Mouse (Mus musculus): ENCODE measurements at regions not wholly inside any gene's neighbourhood (a gene's known extent, or its start where the extent isn't known, plus 50 kb on each side); places are given as distances from the start of the nearest gene placed in this dataset.

GRCm38 (mm10) chr6:67169873-67170673 lies 67.9 kb upstream of the Serbp1 start:
- ATAC-seq (ENCODE audit: low FRiP score, low TSS enrichment) = peak; percentile 82
- Histone ChIP-seq H3K4me3 (ENCODE audit: low read length) (peak overlapping the region; percentile 10), H3K4me1 (ENCODE audit: insufficient read depth, low read length) (peaks cover 6% of the 10 kb centered on the region; the same call in 1 of the 2 replicates), H3K9me3 (ENCODE audit: low read length) (no peaks in the 10 kb centered on the region), H3K36me3 (ENCODE audit: insufficient read depth, low read length) (no peaks in the 10 kb centered on the region), H3K4me2 (replicated peaks; ENCODE audit: low read depth, low read length) (peak overlapping the region; percentile 30), H3K27me3 (ENCODE audit: insufficient read depth, low read length) (no peaks in the 10 kb centered on the region), H3K27ac (ENCODE audit: low read length) (no peak overlapping the region), H3K9ac (replicated peaks; ENCODE audit: low read length) (peak overlapping the region; percentile 23; the same call in 1 of the 2 replicates)
- 43% methylated on average over 13 of the region's 13 CpGs for WGBS

- peak overlapping the region; percentile 63 for H3K9ac ChIP-seq (replicated peaks; ENCODE audit: low read length)
- ATAC-seq (ENCODE audit: low FRiP score, low TSS enrichment) = peak; percentile 24; the same call in 1 of the 2 replicates
- no peaks in the 10 kb centered on the region for H3K36me3 ChIP-seq (ENCODE audit: insufficient read depth, low read length)
- no peaks in the 10 kb centered on the region for H3K27me3 ChIP-seq (ENCODE audit: insufficient read depth, low read length)
- no peaks in the 10 kb centered on the region for H3K9me3 ChIP-seq (ENCODE audit: low read length)
- peak overlapping the region; percentile 60 for H3K4me2 ChIP-seq (replicated peaks; ENCODE audit: low read depth, low read length)
- 27% methylated on average over 2 of the region's 2 CpGs for WGBS
- peak overlapping the region; percentile 54 for H3K4me3 ChIP-seq (ENCODE audit: low read length)
- peaks cover 6% of the 10 kb centered on the region; the same call in 1 of the 2 replicates for H3K4me1 ChIP-seq (ENCODE audit: insufficient read depth, low read length)
- H3K27ac ChIP-seq (ENCODE audit: low read length) = peak overlapping the region; percentile 88
Observed at GRCm38 (mm10) chr6:67168803-67169202, 69.2 kb upstream of the Serbp1 start.

- ATAC-seq (ENCODE audit: low FRiP score, low TSS enrichment) = peak; percentile 69
- Histone ChIP-seq H3K4me2 (replicated peaks; ENCODE audit: low read depth, low read length) (peak overlapping the region; percentile 60), H3K9ac (replicated peaks; ENCODE audit: low read length) (peak overlapping the region; percentile 63), H3K9me3 (ENCODE audit: low read length) (no peaks in the 10 kb centered on the region), H3K27me3 (ENCODE audit: insufficient read depth, low read length) (no peaks in the 10 kb centered on the region), H3K36me3 (ENCODE audit: insufficient read depth, low read length) (no peaks in the 10 kb centered on the region), H3K4me3 (ENCODE audit: low read length) (peak overlapping the region; percentile 54), H3K4me1 (ENCODE audit: insufficient read depth, low read length) (peaks cover 6% of the 10 kb centered on the region; the same call in 1 of the 2 replicates), H3K27ac (ENCODE audit: low read length) (peak overlapping the region; percentile 88)
- WGBS = 14% methylated on average over 11 of the region's 11 CpGs
Observed at GRCm38 (mm10) chr6:67168031-67168777, 69.8 kb upstream of the Serbp1 start.

GRCm38 (mm10) chr6:67165091-67165490 lies 72.9 kb upstream of the Serbp1 start:
- Histone ChIP-seq H3K36me3 (ENCODE audit: insufficient read depth, low read length) (no peaks in the 10 kb centered on the region), H3K4me2 (replicated peaks; ENCODE audit: low read depth, low read length) (no peak overlapping the region), H3K9ac (replicated peaks; ENCODE audit: low read length) (no peak overlapping the region), H3K4me1 (ENCODE audit: insufficient read depth, low read length) (peaks cover 6% of the 10 kb centered on the region; the same call in 1 of the 2 replicates), H3K27me3 (ENCODE audit: insufficient read depth, low read length) (no peaks in the 10 kb centered on the region), H3K4me3 (ENCODE audit: low read length) (no peak overlapping the region), H3K27ac (ENCODE audit: low read length) (no peak overlapping the region), H3K9me3 (ENCODE audit: low read length) (no peaks in the 10 kb centered on the region)
- ATAC-seq (ENCODE audit: low FRiP score, low TSS enrichment) = no peak
- 89% methylated on average over 6 of the region's 6 CpGs for WGBS

GRCm38 (mm10) chr6:67163947-67164346 lies 74.0 kb upstream of the Serbp1 start:
- no peak overlapping the region for H3K4me3 ChIP-seq (ENCODE audit: low read length)
- H3K9ac ChIP-seq (replicated peaks; ENCODE audit: low read length) = no peak overlapping the region
- no peaks in the 10 kb centered on the region for H3K27me3 ChIP-seq (ENCODE audit: insufficient read depth, low read length)
- no peak for ATAC-seq (ENCODE audit: low FRiP score, low TSS enrichment)
- WGBS = 88% methylated on average over 2 of the region's 2 CpGs
- no peak overlapping the region for H3K27ac ChIP-seq (ENCODE audit: low read length)
- peaks cover 6% of the 10 kb centered on the region; the same call in 1 of the 2 replicates for H3K4me1 ChIP-seq (ENCODE audit: insufficient read depth, low read length)
- H3K4me2 ChIP-seq (replicated peaks; ENCODE audit: low read depth, low read length) = no peak overlapping the region
- H3K36me3 ChIP-seq (ENCODE audit: insufficient read depth, low read length) = no peaks in the 10 kb centered on the region
- H3K9me3 ChIP-seq (ENCODE audit: low read length) = no peaks in the 10 kb centered on the region

GRCm38 (mm10) chr6:67162814-67163213 lies 75.2 kb upstream of the Serbp1 start:
- no peaks in the 10 kb centered on the region for H3K27me3 ChIP-seq (ENCODE audit: insufficient read depth, low read length)
- H3K9ac ChIP-seq (replicated peaks; ENCODE audit: low read length) = no peak overlapping the region
- H3K27ac ChIP-seq (ENCODE audit: low read length) = no peak overlapping the region
- peaks cover 1% of the 10 kb centered on the region; the same call in 1 of the 2 replicates for H3K4me1 ChIP-seq (ENCODE audit: insufficient read depth, low read length)
- WGBS = 54% methylated on average over 3 of the region's 3 CpGs
- H3K36me3 ChIP-seq (ENCODE audit: insufficient read depth, low read length) = no peaks in the 10 kb centered on the region
- no peak overlapping the region for H3K4me3 ChIP-seq (ENCODE audit: low read length)
- no peak for ATAC-seq (ENCODE audit: low FRiP score, low TSS enrichment)
- H3K9me3 ChIP-seq (ENCODE audit: low read length) = no peaks in the 10 kb centered on the region
- H3K4me2 ChIP-seq (replicated peaks; ENCODE audit: low read depth, low read length) = no peak overlapping the region

- Histone ChIP-seq H3K27ac (ENCODE audit: low read length) (no peak overlapping the region), H3K4me3 (ENCODE audit: low read length) (no peak overlapping the region), H3K9ac (replicated peaks; ENCODE audit: low read length) (no peak overlapping the region), H3K4me2 (replicated peaks; ENCODE audit: low read depth, low read length) (no peak overlapping the region), H3K27me3 (ENCODE audit: insufficient read depth, low read length) (no peaks in the 10 kb centered on the region), H3K4me1 (ENCODE audit: insufficient read depth, low read length) (no peaks in the 10 kb centered on the region), H3K9me3 (ENCODE audit: low read length) (no peaks in the 10 kb centered on the region), H3K36me3 (ENCODE audit: insufficient read depth, low read length) (no peaks in the 10 kb centered on the region)
- ATAC-seq (ENCODE audit: low FRiP score, low TSS enrichment) = no peak
- WGBS = 75% methylated on average over 7 of the region's 7 CpGs
Observed at GRCm38 (mm10) chr6:67161610-67162009, 76.4 kb upstream of the Serbp1 start.

GRCm38 (mm10) chr6:67160564-67160963 lies 77.4 kb upstream of the Serbp1 start:
- no peaks in the 10 kb centered on the region for H3K36me3 ChIP-seq (ENCODE audit: insufficient read depth, low read length)
- H3K27me3 ChIP-seq (ENCODE audit: insufficient read depth, low read length) = no peaks in the 10 kb centered on the region
- 77% methylated on average over 3 of the region's 3 CpGs for WGBS
- no peak overlapping the region for H3K4me3 ChIP-seq (ENCODE audit: low read length)
- no peaks in the 10 kb centered on the region for H3K9me3 ChIP-seq (ENCODE audit: low read length)
- H3K9ac ChIP-seq (replicated peaks; ENCODE audit: low read length) = no peak overlapping the region
- no peak for ATAC-seq (ENCODE audit: low FRiP score, low TSS enrichment)
- no peak overlapping the region for H3K4me2 ChIP-seq (replicated peaks; ENCODE audit: low read depth, low read length)
- no peaks in the 10 kb centered on the region for H3K4me1 ChIP-seq (ENCODE audit: insufficient read depth, low read length)
- H3K27ac ChIP-seq (ENCODE audit: low read length) = no peak overlapping the region

- no peak overlapping the region for H3K9ac ChIP-seq (replicated peaks; ENCODE audit: low read length)
- no peak overlapping the region for H3K27ac ChIP-seq (ENCODE audit: low read length)
- ATAC-seq (ENCODE audit: low FRiP score, low TSS enrichment) = no peak
- no peak overlapping the region for H3K4me3 ChIP-seq (ENCODE audit: low read length)
- no peaks in the 10 kb centered on the region for H3K36me3 ChIP-seq (ENCODE audit: insufficient read depth, low read length)
- no peak overlapping the region for H3K4me2 ChIP-seq (replicated peaks; ENCODE audit: low read depth, low read length)
- no peaks in the 10 kb centered on the region for H3K27me3 ChIP-seq (ENCODE audit: insufficient read depth, low read length)
- H3K4me1 ChIP-seq (ENCODE audit: insufficient read depth, low read length) = no peaks in the 10 kb centered on the region
- WGBS = 49% methylated on average over 5 of the region's 5 CpGs
- no peaks in the 10 kb centered on the region for H3K9me3 ChIP-seq (ENCODE audit: low read length)
Observed at GRCm38 (mm10) chr6:67159726-67160523, 78.1 kb upstream of the Serbp1 start.

All from kidney, embryonic 16.5 days (tissue).